Mouse (Mus musculus): ENCODE measurements at regions not wholly inside any gene's neighbourhood (a gene's known extent, or its start where the extent isn't known, plus 50 kb on each side); places are given as distances from the start of the nearest gene placed in this dataset.

DNA sequence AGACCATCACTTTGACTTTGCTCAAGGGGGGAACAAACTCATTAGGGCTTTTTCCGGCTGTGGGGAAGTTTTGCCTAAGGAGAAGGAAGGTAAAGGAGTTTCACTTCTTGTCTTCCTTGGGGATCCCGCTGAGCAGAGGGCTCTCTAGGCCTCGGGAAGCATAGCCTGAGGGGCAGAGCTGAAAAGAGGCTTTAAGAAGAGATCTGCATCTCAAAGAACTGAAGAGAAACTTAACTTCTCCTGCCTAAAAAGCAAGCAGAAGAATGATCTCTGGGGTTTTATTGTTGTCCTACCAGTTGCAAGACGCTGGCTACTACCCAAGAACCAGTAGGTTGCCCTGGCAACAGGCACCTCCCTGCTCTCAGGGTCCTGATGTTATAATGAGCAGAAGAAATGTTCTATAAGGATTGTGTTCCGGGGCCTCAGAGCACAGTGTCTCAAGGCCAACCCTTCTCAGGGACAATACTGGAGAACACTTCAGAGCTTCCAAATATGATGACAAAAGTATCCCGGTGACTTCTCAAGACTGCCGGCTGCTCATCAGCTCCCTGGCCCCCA, 547.8 kb downstream of the Tmem132b start:
- Histone ChIP-seq H3K9ac (ENCODE audit: low read depth, low read length) (no peak overlapping the region), H3K27ac (no peak overlapping the region), H3K27me3 (ENCODE audit: control insufficient read depth, insufficient read depth, low read length) (no peaks in the 10 kb centered on the region), H3K4me1 (ENCODE audit: control insufficient read depth, insufficient read depth, low read length) (no peaks in the 10 kb centered on the region), H3K36me3 (ENCODE audit: control insufficient read depth, insufficient read depth, low read length) (no peaks in the 10 kb centered on the region), H3K79me2 (replicated peaks; ENCODE audit: control insufficient read depth, insufficient read depth, low read length) (no peaks in the 10 kb centered on the region), H3K4me3 (no peak overlapping the region)
- TF ChIP-seq EP300 (IDR thresholded peaks at IDR 0.05; ENCODE audit: insufficient read depth, low read depth, low read length), result no peak
- no peak for TF ChIP-seq CTCF (IDR thresholded peaks at IDR 0.05)
- TF ChIP-seq POLR2A (IDR thresholded peaks at IDR 0.05; ENCODE audit: insufficient read depth, low read depth, low read length), result no peak
- intact Hi-C loops (cut with DNase I), result no loop called here
- no peak for DNase-seq
- WGBS, result 45% methylated on average over 7 of the region's 7 CpGs

DNA sequence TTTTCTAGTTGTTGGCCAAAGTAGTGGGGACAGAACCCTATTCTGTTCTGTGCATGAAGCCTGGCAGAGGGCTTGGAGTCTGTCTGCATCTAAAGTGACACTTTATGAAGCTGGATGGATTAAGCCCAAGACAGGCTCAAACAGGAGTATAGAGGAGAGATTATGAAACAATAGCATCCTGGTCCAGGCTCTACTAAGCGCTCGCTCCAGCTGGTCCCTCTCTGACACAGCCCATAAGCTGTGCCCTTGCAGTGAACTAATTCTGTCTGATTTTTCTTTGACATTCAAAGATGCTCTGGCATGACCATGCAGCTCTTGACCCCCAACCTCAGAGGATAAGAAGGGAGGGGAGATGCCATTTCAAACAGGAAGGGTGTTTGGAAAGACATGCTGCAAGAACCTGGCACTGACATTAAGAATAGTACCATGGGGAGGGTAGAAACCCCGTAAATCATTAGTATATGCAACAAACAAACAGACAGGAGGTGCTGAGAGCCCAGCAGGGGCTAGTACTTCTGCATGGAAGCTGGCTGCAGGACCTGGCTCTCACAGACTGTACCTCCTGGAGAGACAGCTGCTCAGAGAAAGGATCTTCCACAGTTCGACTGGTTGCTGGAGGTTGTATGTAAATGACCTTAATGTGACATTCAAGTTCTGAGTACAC, 556.8 kb downstream of the Tmem132b start:
- Histone ChIP-seq H3K36me3 (ENCODE audit: control insufficient read depth, insufficient read depth, low read length) (no peaks in the 10 kb centered on the region), H3K27ac (no peak overlapping the region), H3K9ac (ENCODE audit: low read depth, low read length) (no peak overlapping the region), H3K4me3 (no peak overlapping the region), H3K27me3 (ENCODE audit: control insufficient read depth, insufficient read depth, low read length) (no peaks in the 10 kb centered on the region), H3K4me1 (ENCODE audit: control insufficient read depth, insufficient read depth, low read length) (no peaks in the 10 kb centered on the region), H3K79me2 (replicated peaks; ENCODE audit: control insufficient read depth, insufficient read depth, low read length) (no peaks in the 10 kb centered on the region)
- 64% methylated on average over 4 of the region's 4 CpGs for WGBS
- DNase-seq, result no peak
- TF ChIP-seq CTCF (IDR thresholded peaks at IDR 0.05), result no peak
- no peak for TF ChIP-seq POLR2A (IDR thresholded peaks at IDR 0.05; ENCODE audit: insufficient read depth, low read depth, low read length)
- no peak for TF ChIP-seq EP300 (IDR thresholded peaks at IDR 0.05; ENCODE audit: insufficient read depth, low read depth, low read length)
- intact Hi-C loops (cut with DNase I), result no loop called here

DNA sequence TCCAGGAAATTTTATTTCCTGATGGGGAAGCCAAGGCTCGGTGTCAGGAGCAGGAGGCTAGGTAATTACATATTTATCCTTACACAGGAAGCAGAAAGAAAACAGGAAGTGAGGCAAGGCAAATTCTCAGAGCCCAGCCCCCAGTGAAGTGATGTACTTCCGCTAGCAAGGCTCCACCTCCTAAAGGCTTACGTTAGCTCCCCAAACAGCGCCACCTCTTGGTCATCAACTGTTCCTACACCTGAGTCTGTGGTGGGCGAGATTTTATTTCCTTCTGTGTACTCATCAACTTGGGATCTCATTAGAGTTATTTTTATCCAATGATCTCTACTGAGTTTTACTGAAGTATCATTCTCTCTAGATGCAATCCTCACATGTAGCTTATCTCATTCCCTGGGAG, 561.6 kb downstream of the Tmem132b start:
- no peak for DNase-seq
- 66% methylated on average over 5 of the region's 5 CpGs for WGBS
- Histone ChIP-seq H3K4me1 (ENCODE audit: control insufficient read depth, insufficient read depth, low read length) (no peaks in the 10 kb centered on the region), H3K4me3 (no peak overlapping the region), H3K27me3 (ENCODE audit: control insufficient read depth, insufficient read depth, low read length) (no peaks in the 10 kb centered on the region), H3K79me2 (replicated peaks; ENCODE audit: control insufficient read depth, insufficient read depth, low read length) (no peaks in the 10 kb centered on the region), H3K9ac (ENCODE audit: low read depth, low read length) (no peak overlapping the region), H3K36me3 (ENCODE audit: control insufficient read depth, insufficient read depth, low read length) (no peaks in the 10 kb centered on the region), H3K27ac (no peak overlapping the region)
- intact Hi-C loops (cut with DNase I), result no loop called here
- TF ChIP-seq POLR2A (IDR thresholded peaks at IDR 0.05; ENCODE audit: insufficient read depth, low read depth, low read length) (no peak), EP300 (IDR thresholded peaks at IDR 0.05; ENCODE audit: insufficient read depth, low read depth, low read length) (no peak), CTCF (IDR thresholded peaks at IDR 0.05) (no peak)

DNA sequence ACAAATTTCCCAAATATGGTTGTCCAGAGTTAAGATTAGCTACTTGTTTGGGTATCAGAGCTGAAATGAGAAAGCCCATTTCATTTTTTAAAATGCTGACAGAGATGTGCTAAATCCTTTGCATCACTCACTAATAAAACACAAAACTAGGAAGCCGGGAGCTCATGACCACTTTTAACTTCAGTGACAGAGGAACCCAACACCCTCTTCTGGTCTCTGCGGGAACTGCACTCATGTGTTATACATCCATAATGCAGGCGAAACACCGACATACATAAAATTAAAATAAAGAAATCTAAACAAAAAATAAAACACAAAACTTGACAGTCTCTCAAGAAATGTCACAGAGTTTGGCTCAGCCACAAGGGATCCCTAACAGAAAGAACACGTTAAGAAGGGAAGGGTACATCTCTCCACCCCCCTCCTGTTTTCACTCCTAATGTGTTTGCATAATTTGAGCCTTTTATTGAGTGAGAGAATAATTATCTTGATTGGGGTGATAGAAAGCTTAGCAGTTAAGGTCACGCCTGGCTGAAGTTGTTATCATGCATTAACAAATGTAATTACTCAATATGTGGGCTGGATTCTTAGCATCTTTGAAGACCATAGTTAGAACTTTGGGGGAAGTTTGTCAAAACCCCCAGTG, 565.2 kb downstream of the Tmem132b start:
- no peaks in the 10 kb centered on the region for H3K36me3 ChIP-seq (ENCODE audit: control insufficient read depth, insufficient read depth, low read length)
- no peaks in the 10 kb centered on the region for H3K4me1 ChIP-seq (ENCODE audit: control insufficient read depth, insufficient read depth, low read length)
- no peak overlapping the region for H3K27ac ChIP-seq
- H3K27me3 ChIP-seq (ENCODE audit: control insufficient read depth, insufficient read depth, low read length), result no peaks in the 10 kb centered on the region
- no peak for DNase-seq
- TF ChIP-seq EP300 (IDR thresholded peaks at IDR 0.05; ENCODE audit: insufficient read depth, low read depth, low read length) (no peak), CTCF (IDR thresholded peaks at IDR 0.05) (peak; percentile 6; the same call in 1 of the 2 replicates)
- no peaks in the 10 kb centered on the region for H3K79me2 ChIP-seq (replicated peaks; ENCODE audit: control insufficient read depth, insufficient read depth, low read length)
- WGBS, result 75% methylated on average over 6 of the region's 6 CpGs
- H3K4me3 ChIP-seq, result no peak overlapping the region
- intact Hi-C loops (cut with DNase I), result no loop called here
- H3K9ac ChIP-seq (ENCODE audit: low read depth, low read length), result no peak overlapping the region

DNA sequence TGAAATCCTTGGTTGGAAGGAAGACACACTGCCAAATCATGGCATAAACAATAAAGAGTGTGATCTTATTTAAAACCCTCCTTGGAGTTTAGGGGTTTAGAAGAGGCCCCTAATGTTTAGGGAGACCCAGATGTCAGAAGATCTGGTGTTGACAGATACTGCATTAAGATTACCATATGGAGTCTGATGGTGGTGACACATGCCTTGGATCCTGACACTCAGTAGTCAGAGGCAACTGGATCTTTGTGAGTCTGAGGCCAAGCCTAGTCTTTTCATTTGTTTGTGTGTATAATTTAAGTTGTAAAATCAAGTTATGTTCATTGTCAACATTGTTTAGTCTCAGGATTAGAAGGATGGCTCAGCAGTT, 565.7 kb downstream of the Tmem132b start:
- no peaks in the 10 kb centered on the region for H3K4me1 ChIP-seq (ENCODE audit: control insufficient read depth, insufficient read depth, low read length)
- no peak overlapping the region for H3K9ac ChIP-seq (ENCODE audit: low read depth, low read length)
- no peak overlapping the region for H3K4me3 ChIP-seq
- no peaks in the 10 kb centered on the region for H3K36me3 ChIP-seq (ENCODE audit: control insufficient read depth, insufficient read depth, low read length)
- H3K27me3 ChIP-seq (ENCODE audit: control insufficient read depth, insufficient read depth, low read length), result no peaks in the 10 kb centered on the region
- H3K79me2 ChIP-seq (replicated peaks; ENCODE audit: control insufficient read depth, insufficient read depth, low read length), result no peaks in the 10 kb centered on the region
- TF ChIP-seq CTCF (IDR thresholded peaks at IDR 0.05), result no peak
- no peak for TF ChIP-seq POLR2A (IDR thresholded peaks at IDR 0.05; ENCODE audit: insufficient read depth, low read depth, low read length)
- no peak for TF ChIP-seq EP300 (IDR thresholded peaks at IDR 0.05; ENCODE audit: insufficient read depth, low read depth, low read length)
- intact Hi-C loops (cut with DNase I), result no loop called here
- H3K27ac ChIP-seq, result no peak overlapping the region
- DNase-seq, result no peak

DNA sequence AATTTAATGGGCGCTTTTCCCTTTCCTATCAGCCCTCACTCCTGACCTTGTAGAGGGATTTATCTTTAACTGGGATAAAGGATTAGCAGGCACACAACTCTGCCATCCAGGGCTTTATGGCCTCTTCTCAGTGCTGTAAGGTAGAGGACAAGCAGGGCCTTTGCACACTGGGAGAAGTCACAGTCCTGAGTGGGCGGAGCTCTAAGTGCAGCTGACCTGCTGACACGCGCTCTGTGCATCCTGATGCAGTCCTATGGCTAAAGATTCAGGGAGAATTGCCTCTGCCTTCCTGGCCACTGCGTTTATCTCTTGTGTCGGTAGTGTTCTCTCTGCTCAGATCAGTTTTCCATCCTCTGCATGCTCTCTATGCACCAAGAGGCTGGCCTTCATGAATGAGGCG, 566.9 kb downstream of the Tmem132b start:
- no peak for DNase-seq
- Histone ChIP-seq H3K36me3 (ENCODE audit: control insufficient read depth, insufficient read depth, low read length) (no peaks in the 10 kb centered on the region), H3K9ac (ENCODE audit: low read depth, low read length) (no peak overlapping the region), H3K4me3 (no peak overlapping the region), H3K79me2 (replicated peaks; ENCODE audit: control insufficient read depth, insufficient read depth, low read length) (no peaks in the 10 kb centered on the region), H3K4me1 (ENCODE audit: control insufficient read depth, insufficient read depth, low read length) (no peaks in the 10 kb centered on the region), H3K27me3 (ENCODE audit: control insufficient read depth, insufficient read depth, low read length) (no peaks in the 10 kb centered on the region), H3K27ac (no peak overlapping the region)
- 61% methylated on average over 7 of the region's 7 CpGs for WGBS
- TF ChIP-seq EP300 (IDR thresholded peaks at IDR 0.05; ENCODE audit: insufficient read depth, low read depth, low read length) (no peak), POLR2A (IDR thresholded peaks at IDR 0.05; ENCODE audit: insufficient read depth, low read depth, low read length) (no peak), CTCF (IDR thresholded peaks at IDR 0.05) (no peak)
- intact Hi-C loops (cut with DNase I), result no loop called here

All from heart, adult 2 months (tissue).